Mouse (Mus musculus): Measurements from ENCODE around the gene Ttc24.

Ttc24 gene

GRCm38 (mm10) chr3:88078204-88078603 is at the start of gene Ttc24:
Ttc24 (minus strand) TSS chr3:88078304.
- DNase-seq (ENCODE audit: low read depth, low spot score), result no peak

GRCm38 (mm10) chr3:88127636-88128035 is 49.5 kb upstream of the Ttc24 start:
- no peak for DNase-seq (ENCODE audit: low read depth, low spot score)

GRCm38 (mm10) chr3:88126181-88126580 is 48.1 kb upstream of the Ttc24 start:
- DNase-seq (ENCODE audit: low read depth, low spot score), result no peak

GRCm38 (mm10) chr3:88125195-88125594 is 47.1 kb upstream of the Ttc24 start:
- no peak for DNase-seq (ENCODE audit: low read depth, low spot score)

- no peak for DNase-seq (ENCODE audit: low read depth, low spot score)
Observed at GRCm38 (mm10) chr3:88121164-88122131, 43.3 kb upstream of the Ttc24 start.

- DNase-seq (ENCODE audit: low read depth, low spot score), result peak; percentile 94
Observed at GRCm38 (mm10) chr3:88120117-88120651, 42.1 kb upstream of the Ttc24 start.

GRCm38 (mm10) chr3:88114396-88114795 is 36.3 kb upstream of the Ttc24 start:
- DNase-seq (ENCODE audit: low read depth, low spot score), result no peak

- no peak for DNase-seq (ENCODE audit: low read depth, low spot score)
Observed at GRCm38 (mm10) chr3:88109126-88109525, 31.0 kb upstream of the Ttc24 start.

- peak; percentile 83 for DNase-seq (ENCODE audit: low read depth, low spot score)
Observed at GRCm38 (mm10) chr3:88106126-88106525, 28.0 kb upstream of the Ttc24 start.

GRCm38 (mm10) chr3:88102611-88103010 is 24.5 kb upstream of the Ttc24 start:
- no peak for DNase-seq (ENCODE audit: low read depth, low spot score)

- no peak for DNase-seq (ENCODE audit: low read depth, low spot score)
Observed at GRCm38 (mm10) chr3:88102196-88102595, 24.1 kb upstream of the Ttc24 start.

- DNase-seq (ENCODE audit: low read depth, low spot score), result no peak
Observed at GRCm38 (mm10) chr3:88101736-88102135, 23.6 kb upstream of the Ttc24 start.

GRCm38 (mm10) chr3:88100251-88100650 is 22.1 kb upstream of the Ttc24 start:
- no peak for DNase-seq (ENCODE audit: low read depth, low spot score)

- DNase-seq (ENCODE audit: low read depth, low spot score), result no peak
Observed at GRCm38 (mm10) chr3:88097666-88098065, 19.6 kb upstream of the Ttc24 start.

GRCm38 (mm10) chr3:88094126-88094525 is 16.0 kb upstream of the Ttc24 start:
- DNase-seq (ENCODE audit: low read depth, low spot score), result no peak

- no peak for DNase-seq (ENCODE audit: low read depth, low spot score)
Observed at GRCm38 (mm10) chr3:88090616-88091015, 12.5 kb upstream of the Ttc24 start.

- no peak for DNase-seq (ENCODE audit: low read depth, low spot score)
Observed at GRCm38 (mm10) chr3:88090106-88090505, 12.0 kb upstream of the Ttc24 start.

GRCm38 (mm10) chr3:88087688-88088087 is 9.6 kb upstream of the Ttc24 start:
- DNase-seq (ENCODE audit: low read depth, low spot score), result peak; percentile 65

GRCm38 (mm10) chr3:88085459-88085858 is 7.4 kb upstream of the Ttc24 start:
- no peak for DNase-seq (ENCODE audit: low read depth, low spot score)

GRCm38 (mm10) chr3:88084001-88084400 is 5.9 kb upstream of the Ttc24 start:
- peak; percentile 46 for DNase-seq (ENCODE audit: low read depth, low spot score)

GRCm38 (mm10) chr3:88082663-88083062 is 4.6 kb upstream of the Ttc24 start:
- no peak for DNase-seq (ENCODE audit: low read depth, low spot score)

- DNase-seq (ENCODE audit: low read depth, low spot score), result peak; percentile 87
Observed at GRCm38 (mm10) chr3:88082224-88082618, 4.1 kb upstream of the Ttc24 start.
